Mouse (Mus musculus) myocyte (in vitro differentiated cells): ENCODE data around the gene Rpl35a. TPM values are rescaled to one million over a fixed set of nuclear protein-coding genes. Genes with fewer than 3 reads are reported as not detected.

Experiments
- H3K27me3 ChIP-seq: one replicate; pipeline ENCODE4 v1.6.1; 2011; ENCODE audit not compliant: control insufficient read depth, insufficient read depth, insufficient read length
- H3K36me3 ChIP-seq: one replicate; pipeline ENCODE4 v1.6.1; 2011; ENCODE audit not compliant: control insufficient read depth, insufficient read depth
- H3K4me2 ChIP-seq: one replicate; pipeline ENCODE4 v1.6.1; 2011; ENCODE audit warnings: low read depth, control low read depth
- H3K4me3 ChIP-seq: one replicate; pipeline ENCODE4 v1.5.1; 2011; ENCODE audit warnings: mild to moderate bottlenecking, control low read depth, moderate library complexity
- H3K79me2 ChIP-seq: one replicate; pipeline ENCODE4 v1.6.1; 2011; ENCODE audit not compliant: control insufficient read depth, insufficient read depth
- H3ac ChIP-seq: one replicate; pipeline ENCODE4 v1.6.1; 2011; ENCODE audit not compliant: control insufficient read depth, insufficient read length
- CEBPB ChIP-seq: IDR thresholded peaks from 2 replicates; pipeline ENCODE4 v1.6.1; 2011; ENCODE audit warnings: mild to moderate bottlenecking, moderate library complexity; ENCODE audit not compliant: poor library complexity, insufficient read depth, severe bottlenecking
- E2F4 ChIP-seq: IDR thresholded peaks from one replicate; pipeline ENCODE4 v1.6.1; 2011; ENCODE audit warnings: mild to moderate bottlenecking, control low read depth, moderate library complexity; ENCODE audit not compliant: insufficient read depth
- MAX ChIP-seq: IDR thresholded peaks from one replicate; pipeline ENCODE4 v1.6.1; 2011; ENCODE audit warnings: low read depth, mild to moderate bottlenecking, control low read depth
- MYOD1 ChIP-seq, 3 experiments: IDR thresholded peaks; one replicate each; pipeline ENCODE4 v1.6.1; 2011; ENCODE audit warnings: control low read depth in 2 of 3, low read depth in 2 of 3, mild to moderate bottlenecking in 2 of 3, moderate library complexity in 1 of 3; ENCODE audit not compliant: insufficient read length in 2 of 3, control insufficient read depth in 1 of 3
- MYOG ChIP-seq, 3 experiments: IDR thresholded peaks; one replicate each; pipeline ENCODE4 v1.6.1; 2011; ENCODE audit warnings: control low read depth in 2 of 3, low read depth in 2 of 3, mild to moderate bottlenecking in 2 of 3; ENCODE audit not compliant: insufficient read length in 2 of 3, control insufficient read depth in 1 of 3, insufficient read depth in 1 of 3
- POLR2A ChIP-seq: IDR thresholded peaks from one replicate; pipeline ENCODE4 v1.6.1; 2011; ENCODE audit warnings: low read depth, mild to moderate bottlenecking, control low read depth, moderate library complexity; ENCODE audit not compliant: insufficient read length
- POLR2AphosphoS2 ChIP-seq: IDR thresholded peaks from one replicate; pipeline ENCODE4 v1.6.1; 2011; ENCODE audit warnings: low read depth, control low read depth; ENCODE audit not compliant: insufficient read length
- REST ChIP-seq: IDR thresholded peaks from one replicate; pipeline ENCODE4 v1.6.1; 2011; ENCODE audit warnings: mild to moderate bottlenecking, control low read depth, moderate library complexity; ENCODE audit not compliant: insufficient read depth, insufficient read length
- SRF ChIP-seq: IDR thresholded peaks from one replicate; pipeline ENCODE4 v1.6.1; 2011; ENCODE audit warnings: low read depth; ENCODE audit not compliant: control insufficient read depth, insufficient read length
- TCF12 ChIP-seq: IDR thresholded peaks from one replicate; pipeline ENCODE4 v1.6.1; 2011; ENCODE audit warnings: mild to moderate bottlenecking, control low read depth; ENCODE audit not compliant: poor library complexity, insufficient read depth, severe bottlenecking
- TCF3 ChIP-seq: IDR thresholded peaks from one replicate; pipeline ENCODE4 v1.6.1; 2011; ENCODE audit warnings: low read depth, control low read depth; ENCODE audit not compliant: insufficient read length
- USF1 ChIP-seq: IDR thresholded peaks from one replicate; pipeline ENCODE4 v1.6.1; 2011; ENCODE audit warnings: low read depth, mild to moderate bottlenecking, control low read depth, moderate library complexity
- polyA plus RNA-seq: library from polyadenylated mRNA; unstranded; fragments of >200 nt; fragmentation: generic; extraction: Trizol; gene quantifications from one replicate; pipeline ENCODE4 v1.2.1, GENCODE M21; 2012; ENCODE audit warnings: missing spikeins

The Rpl35a gene
- polyA plus RNA-seq, 1 experiment: 2,314 TPM

GRCm38 (mm10) chr16:33023750-33024149, 32.5 kb upstream of the Rpl35a start:
- Histone ChIP-seq H3K4me3 (no peak overlapping the region), H3K27me3 (no peaks in the 10 kb centered on the region), H3K79me2 (no peaks in the 10 kb centered on the region), H3K4me2 (no peak overlapping the region), H3K36me3 (no peaks in the 10 kb centered on the region), H3ac (no peak overlapping the region)
- TF ChIP-seq CEBPB: no peak
- no peak for TF ChIP-seq MAX
- TF ChIP-seq MYOG (IDR thresholded peaks at IDR 0.05; ENCODE audit: control insufficient read depth in 1 of 3, insufficient read depth in 1 of 3, insufficient read length in 2 of 3, low read depth in 2 of 3): no peak
- TF ChIP-seq USF1: no peak
- TF ChIP-seq POLR2A: no peak
- TF ChIP-seq MYOD1 (IDR thresholded peaks at IDR 0.05; ENCODE audit: control insufficient read depth in 1 of 3, insufficient read length in 2 of 3, low read depth in 2 of 3): no peak
- TF ChIP-seq TCF12: no peak
- TF ChIP-seq TCF3: no peak
- no peak for TF ChIP-seq REST
- no peak for TF ChIP-seq SRF
- TF ChIP-seq POLR2AphosphoS2: no peak
- TF ChIP-seq E2F4: no peak

DNA sequence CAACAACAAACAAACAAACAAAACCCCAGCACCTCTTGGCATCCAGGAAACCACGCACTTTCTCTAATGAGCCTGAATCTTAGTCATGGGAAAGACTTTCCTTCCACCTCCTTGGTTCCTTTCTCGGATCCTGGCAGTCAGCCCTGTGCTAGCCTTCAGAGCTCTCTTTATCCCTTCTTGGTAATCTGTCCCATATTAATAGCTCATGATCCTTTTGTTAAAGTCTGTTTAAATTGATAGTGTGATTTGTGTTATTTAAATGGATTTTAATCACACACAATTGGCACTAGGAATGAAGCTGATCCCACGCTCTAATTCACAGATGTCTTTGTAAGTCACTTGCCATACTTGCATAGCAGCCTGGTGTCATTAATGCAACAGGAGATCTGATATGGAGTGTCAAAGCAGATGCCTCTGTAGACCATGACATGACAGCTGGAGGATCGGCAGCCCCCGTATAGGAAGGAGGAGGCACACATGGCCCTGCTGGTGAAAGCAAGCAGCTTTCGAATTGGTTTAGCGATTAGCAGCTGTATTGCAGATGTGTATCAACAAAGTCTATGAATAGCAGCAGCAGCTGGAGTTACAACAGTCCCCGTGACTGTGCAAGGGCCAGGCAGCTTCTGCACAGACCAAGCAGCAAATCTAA, 31.7 kb upstream of the Rpl35a start:
- Histone ChIP-seq H3K4me2 (no peak overlapping the region), H3K79me2 (no peaks in the 10 kb centered on the region), H3ac (no peak overlapping the region), H3K4me3 (no peak overlapping the region), H3K27me3 (no peaks in the 10 kb centered on the region), H3K36me3 (no peaks in the 10 kb centered on the region)
- no peak for TF ChIP-seq MAX
- peak in 2 of 3 experiments; percentile 9 to 40 for TF ChIP-seq MYOD1 (IDR thresholded peaks at IDR 0.05; ENCODE audit: control insufficient read depth in 1 of 3, insufficient read length in 2 of 3, low read depth in 2 of 3)
- no peak for TF ChIP-seq SRF

DNA sequence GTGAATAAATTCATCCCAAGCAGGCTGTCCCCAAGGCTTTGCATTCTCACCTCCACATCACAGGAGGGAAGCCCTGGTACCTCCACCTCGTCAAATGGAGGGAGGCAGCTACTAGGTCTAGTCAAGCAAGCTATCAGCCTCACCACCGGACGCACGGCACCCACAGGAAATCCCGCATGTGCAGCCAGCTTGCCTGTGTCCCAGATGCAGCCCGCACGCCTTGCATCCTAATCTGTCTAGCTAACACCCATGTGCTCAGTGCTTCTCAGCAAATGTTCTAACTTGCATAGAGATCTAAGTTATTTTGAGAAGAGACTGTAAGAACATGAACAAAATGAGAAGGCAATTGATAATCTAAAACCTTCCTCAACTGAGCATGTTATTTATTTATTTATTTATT, 29.9 kb upstream of the Rpl35a start:
- H3K4me3 ChIP-seq: no peak overlapping the region
- no peaks in the 10 kb centered on the region for H3K36me3 ChIP-seq
- H3K27me3 ChIP-seq: no peaks in the 10 kb centered on the region
- no peak overlapping the region for H3ac ChIP-seq
- no peak overlapping the region for H3K4me2 ChIP-seq
- TF ChIP-seq E2F4 (no peak), MAX (no peak), REST (no peak), MYOG (IDR thresholded peaks at IDR 0.05; ENCODE audit: control insufficient read depth in 1 of 3, insufficient read depth in 1 of 3, insufficient read length in 2 of 3, low read depth in 2 of 3) (no peak), USF1 (no peak), TCF12 (no peak)
- no peaks in the 10 kb centered on the region for H3K79me2 ChIP-seq

DNA sequence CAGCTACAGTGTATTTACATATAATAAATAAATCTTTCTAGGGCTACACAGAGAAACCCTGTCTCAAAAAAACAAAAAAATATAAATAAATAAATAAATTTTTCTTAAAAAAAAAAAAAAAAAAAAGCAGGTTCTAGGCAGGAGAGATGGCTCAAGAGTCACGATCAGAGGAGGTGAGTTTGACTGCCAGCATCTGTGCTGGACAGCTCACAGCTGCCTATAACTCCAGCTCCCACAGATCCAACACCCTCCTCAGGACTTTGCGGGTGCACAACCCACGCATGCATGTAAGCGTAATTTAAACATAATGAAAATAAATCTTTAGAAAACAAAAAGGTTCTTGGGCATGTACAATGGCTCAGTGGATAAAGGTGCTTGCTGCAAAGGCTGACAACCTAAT, 20.2 kb upstream of the Rpl35a start:
- Histone ChIP-seq H3ac (no peak overlapping the region), H3K36me3 (no peaks in the 10 kb centered on the region)
- peak in 1 of 3 experiments; percentile 26 for TF ChIP-seq MYOD1 (IDR thresholded peaks at IDR 0.05; ENCODE audit: control insufficient read depth in 1 of 3, insufficient read length in 2 of 3, low read depth in 2 of 3)
- no peak for TF ChIP-seq TCF3
- peak; percentile 65 for TF ChIP-seq REST

GRCm38 (mm10) chr16:33042682-33043081, 13.6 kb upstream of the Rpl35a start:
- H3K36me3 ChIP-seq: no peaks in the 10 kb centered on the region
- H3K27me3 ChIP-seq: no peaks in the 10 kb centered on the region
- TF ChIP-seq MYOG (IDR thresholded peaks at IDR 0.05; ENCODE audit: control insufficient read depth in 1 of 3, insufficient read depth in 1 of 3, insufficient read length in 2 of 3, low read depth in 2 of 3) (no peak), MYOD1 (IDR thresholded peaks at IDR 0.05; ENCODE audit: control insufficient read depth in 1 of 3, insufficient read length in 2 of 3, low read depth in 2 of 3) (no peak), TCF12 (no peak), E2F4 (no peak), POLR2AphosphoS2 (no peak), TCF3 (no peak), REST (no peak), USF1 (no peak), CEBPB (no peak), POLR2A (no peak), MAX (no peak), SRF (no peak)

More for the DNA sequence above, 20.2 kb upstream of the Rpl35a start:
- Histone ChIP-seq H3K27me3 (no peaks in the 10 kb centered on the region), H3K4me2 (no peak overlapping the region), H3K79me2 (no peaks in the 10 kb centered on the region), H3K4me3 (no peak overlapping the region)

More at GRCm38 (mm10) chr16:33042682-33043081, 13.6 kb upstream of the Rpl35a start:
- no peak overlapping the region for H3K4me3 ChIP-seq
- H3K79me2 ChIP-seq: no peaks in the 10 kb centered on the region
- H3K4me2 ChIP-seq: no peak overlapping the region
- H3ac ChIP-seq: no peak overlapping the region
